In the genomic region with DNA sequence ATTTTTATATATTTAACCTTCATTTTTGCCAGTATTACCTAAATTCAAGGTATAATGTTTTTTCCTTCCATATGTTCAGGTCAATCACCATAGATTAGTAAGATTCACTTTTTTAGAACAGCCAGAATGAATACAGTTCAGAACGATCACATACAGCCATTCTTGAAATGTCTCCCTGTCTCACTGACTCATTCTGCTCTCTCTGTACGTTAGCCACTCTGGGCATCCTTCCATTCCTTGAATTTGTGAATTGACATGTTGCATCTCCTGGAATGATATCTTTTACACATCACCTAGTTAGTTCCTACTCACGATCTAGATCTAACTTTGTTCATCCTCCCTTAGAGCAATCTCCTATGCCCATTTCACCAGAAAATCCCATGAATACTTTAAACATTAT, we compare ENCODE assay signal across 27 mouse cellular contexts.
"Had no signal": no experiment of that assay in that cellular context is flagged by ENCODE, and none has a peak within 500 bp of the region (broad histone marks: within the 10 kb centered on the region; RNA-seq: fewer than 3 reads in every experiment).

No protein-coding gene starts in this region.

- DNase-seq: gastrocnemius, postnatal 14 days; gastrocnemius, postnatal 36 days; heart, adult 18-20 months; heart, postnatal 10 days; heart, postnatal 4 days; kidney, adult 18-20 months; kidney, adult 8-10 months; kidney, postnatal 14 days; kidney, postnatal 36 days; layer of hippocampus, adult 9-11 months; layer of hippocampus, postnatal 36 days; liver; liver, embryonic 13.5 days had no signal

- ATAC-seq: hindbrain, embryonic 16.5 days; inflammation-experienced regulatory T-cells, adult 6 months; intestine, embryonic 15.5 days; intestine, postnatal 0 days had no signal

- H3K4me1 ChIP-seq: heart, embryonic 10.5 days; heart, embryonic 12.5 days; hindbrain, embryonic 10.5 days; hindbrain, embryonic 12.5 days; intestine, embryonic 15.5 days; limb, embryonic 10.5 days; limb, embryonic 12.5 days; liver, embryonic 13.5 days; liver, embryonic 15.5 days had no signal

- H3K27ac ChIP-seq: heart, embryonic 10.5 days; hindbrain, embryonic 10.5 days; hindbrain, embryonic 12.5 days; hindbrain, embryonic 14.5 days; intestine, embryonic 15.5 days; kidney, postnatal 0 days; left cerebral cortex, adult 2 months; limb, embryonic 10.5 days; limb, embryonic 12.5 days; liver, embryonic 13.5 days; liver, embryonic 15.5 days had no signal

- H3K4me3 ChIP-seq: heart, embryonic 10.5 days; heart, embryonic 12.5 days; hindbrain, embryonic 10.5 days; hindbrain, embryonic 12.5 days; intestine, embryonic 15.5 days; left cerebral cortex, adult 2 months; limb, embryonic 10.5 days; limb, embryonic 12.5 days; liver, embryonic 13.5 days; liver, embryonic 15.5 days had no signal
